8 mouse cellular contexts compared by ENCODE assay signal in the genomic region with DNA sequence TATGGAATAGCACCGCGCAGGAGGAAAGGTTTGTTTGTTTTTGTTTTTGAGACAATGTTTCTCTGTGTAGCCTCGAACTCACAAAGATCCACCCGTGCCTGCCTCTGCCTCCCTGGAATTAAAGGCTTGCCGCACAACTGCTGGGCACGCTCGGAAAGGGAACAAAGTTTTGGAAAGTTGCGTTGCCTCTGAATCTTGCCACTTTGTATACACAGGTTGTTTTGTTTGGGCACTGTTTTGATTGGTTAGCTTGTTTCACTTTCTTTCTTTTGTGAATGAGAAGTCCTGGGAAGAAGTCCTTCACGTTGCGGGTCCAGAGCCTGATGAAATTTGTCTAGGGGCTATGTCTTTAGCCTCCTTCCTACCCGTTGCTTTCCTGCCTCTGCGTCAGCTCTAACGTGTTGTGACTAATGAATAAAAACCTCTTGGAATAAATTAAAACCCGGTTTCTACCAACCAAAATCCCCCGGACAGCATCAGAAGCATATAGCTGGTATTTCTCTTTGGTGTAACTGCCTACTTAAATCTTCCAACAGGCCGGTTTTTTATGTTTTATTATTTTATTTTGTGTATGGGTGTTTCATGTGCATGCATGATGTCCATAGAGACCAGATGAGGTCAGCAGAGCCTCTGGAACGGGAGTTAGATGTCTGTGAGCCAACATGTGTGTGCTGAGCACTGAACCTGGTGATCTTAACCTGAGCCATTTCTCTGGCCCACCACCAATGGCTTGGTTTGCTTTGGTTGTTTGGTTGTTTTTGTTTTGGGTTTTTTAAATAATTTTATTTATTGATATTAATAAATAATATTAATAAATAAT. TPM values are rescaled to one million over a fixed set of nuclear protein-coding genes. Genes with fewer than 3 reads are reported as not detected.
A peak's percentile ranks its signal among the peaks of the same experiment; 100 is the strongest.
DNase-seq lines count a peak whose midpoint lies in the region; ATAC-seq and TF ChIP-seq lines count a peak whose summit lies in the region.

No protein-coding gene starts in this region.

- H3K9ac ChIP-seq in forebrain, embryonic 14.5 days (ENCODE audit: low read length): peak overlapping the region; percentile 99
- peak overlapping the region; percentile 99 for H3K9ac ChIP-seq in liver, embryonic 12.5 days

- POLR2A ChIA-PET in Patski (lab: Charles Lee): interaction anchor here (0.7 kb wide), 1 partner anchor 185 kb away, joined by 3 read pairs; no protein-coding TSS in a partner anchor

- H3K4me2 ChIP-seq in forebrain, embryonic 14.5 days (ENCODE audit: low read length): peak overlapping the region; percentile 74
- peak overlapping the region; percentile 83 for H3K4me2 ChIP-seq in liver, embryonic 12.5 days

- H3K9me3 ChIP-seq in forebrain, embryonic 14.5 days (replicated peaks; ENCODE audit: control insufficient read depth, low read length): no peaks in the 10 kb centered on the region
- H3K9me3 ChIP-seq in liver, embryonic 12.5 days (replicated peaks): no peaks in the 10 kb centered on the region

- ATAC-seq in Patski: peak; percentile 14
- peak; percentile 21; the same call in 1 of the 2 replicates for ATAC-seq in forebrain, embryonic 14.5 days
- peak; percentile 25 for ATAC-seq in liver, embryonic 12.5 days

- in situ Hi-C loops in Patski (cut with MboI; ENCODE audit: low pct_unique_long_range_greater_than_20kb): no loop called here

- peak overlapping the region; percentile 61 for H3K27ac ChIP-seq in forebrain, embryonic 14.5 days (ENCODE audit: low read depth, low read length)
- peak overlapping the region; percentile 87 for H3K27ac ChIP-seq in liver, embryonic 12.5 days

- no peak for TF ChIP-seq CTCF in Patski (IDR thresholded peaks at IDR 0.05)

- peak overlapping the region; percentile 60 for H3K4me3 ChIP-seq in forebrain, embryonic 14.5 days (ENCODE audit: low read depth, low read length)
- peak overlapping the region; percentile 98 for H3K4me3 ChIP-seq in liver, embryonic 12.5 days

- WGBS in forebrain, embryonic 14.5 days: under 1% methylated on average over 17 of the region's 17 CpGs
- WGBS in liver, embryonic 12.5 days (ENCODE audit: insufficient replicate concordance): 1% methylated on average over 17 of the region's 17 CpGs

- H3K4me1 ChIP-seq in forebrain, embryonic 14.5 days (ENCODE audit: control insufficient read depth, insufficient read depth, low read length): peaks cover 8% of the 10 kb centered on the region
- H3K4me1 ChIP-seq in liver, embryonic 12.5 days: peaks cover 52% of the 10 kb centered on the region

- CTCF ChIA-PET in Patski (lab: Charles Lee): interaction anchor here (0.8 to 1.6 kb wide), 2 partner anchors 14 to 82 kb away, joined by 4 read pairs; no protein-coding TSS in a partner anchor

- H3K27me3 ChIP-seq in Patski: no peaks in the 10 kb centered on the region
- no peaks in the 10 kb centered on the region for H3K27me3 ChIP-seq in forebrain, embryonic 14.5 days (replicated peaks; ENCODE audit: control insufficient read depth, insufficient read depth, low read length)
- no peaks in the 10 kb centered on the region for H3K27me3 ChIP-seq in liver, embryonic 12.5 days (replicated peaks)

- H3K36me3 ChIP-seq in forebrain, embryonic 14.5 days (ENCODE audit: control insufficient read depth, insufficient read depth, low read length): 0 out of 2 replicates have a peak, but pooled peaks cover 5% of the 10 kb centered on the region
- peaks cover 13% of the 10 kb centered on the region for H3K36me3 ChIP-seq in liver, embryonic 12.5 days

- DNase-seq in kidney, adult 9 months: peak; percentile 20
- DNase-seq in kidney, postnatal 36 days: no peak
- DNase-seq in Patski (ENCODE audit: low read depth, low spot score): no peak
- no peak for DNase-seq in forebrain, embryonic 14.5 days (ENCODE audit: low spot score)
- DNase-seq in retina, postnatal 1 day: peak; percentile 39
- no peak for DNase-seq in cerebellum, adult 11 months
- DNase-seq in frontal cortex, postnatal 14 days (ENCODE audit: low spot score in 2 of 2): no peak

RNA-seq across cellular contexts. Expression of a gene that starts 0.5 kb away (rescaled TPM):
- polyA plus RNA-seq in Patski (2021): 38.0 TPM
- polyA plus RNA-seq in forebrain, embryonic 14.5 days (2014; fragmentation: Nextera tagmentation; extraction: Ambion mirVana): 18.3 and 24.5 TPM in 2 replicates
- 34.6 and 36.3 TPM in 2 replicates for polyA plus RNA-seq in liver, embryonic 12.5 days (2016; fragmentation: Nextera tagmentation; extraction: Ambion mirVana)

RNA-seq across cellular contexts. Expression of a gene that starts 0.6 kb away (rescaled TPM):
- polyA plus RNA-seq in Patski (2021): 30.0 TPM
- 29.2 and 32.4 TPM in 2 replicates for polyA plus RNA-seq in forebrain, embryonic 14.5 days (2014; fragmentation: Nextera tagmentation; extraction: Ambion mirVana)
- 31.0 and 33.6 TPM in 2 replicates for polyA plus RNA-seq in liver, embryonic 12.5 days (2016; fragmentation: Nextera tagmentation; extraction: Ambion mirVana)

RNA-seq across cellular contexts. Expression of a gene that starts 9.7 kb away (rescaled TPM):
- polyA plus RNA-seq in Patski (2021): 13.1 TPM
- 24.5 and 28.3 TPM in 2 replicates for polyA plus RNA-seq in forebrain, embryonic 14.5 days (2014; fragmentation: Nextera tagmentation; extraction: Ambion mirVana)
- polyA plus RNA-seq in liver, embryonic 12.5 days (2016; fragmentation: Nextera tagmentation; extraction: Ambion mirVana): 12.0 and 14.7 TPM in 2 replicates

Comparison
In these comparisons a context has a peak if more than half of its experiments do, and no peak if none do; other contexts are left out.
1. DNase-seq: peak in kidney, adult 9 months (single experiment) and retina, postnatal 1 day (single experiment); none in kidney, postnatal 36 days (0 of 2), Patski (single experiment), forebrain, embryonic 14.5 days (single experiment), cerebellum, adult 11 months (single experiment) and frontal cortex, postnatal 14 days (0 of 2).
2. Peak in every context shown above with its lines, with median percentiles within 50 percentile points of each other: ATAC-seq.